Mouse (Mus musculus) gonadal fat pad, adult 2 months (tissue): ENCODE measurements around the gene Git2. TPM values are rescaled to one million over a fixed set of nuclear protein-coding genes. Genes with fewer than 3 reads are reported as not detected.

Experiments used
- DNase-seq: peaks from one replicate; pipeline ENCODE4 v3.0.0-alpha.2; 2012; ENCODE audit warnings: low read depth
- polyA plus RNA-seq: library from polyadenylated mRNA; depleted of rRNA; stranded (reverse); fragments of >200 nt; gene quantifications from 2 replicates; pipeline ENCODE4 v1.2.3, GENCODE M21; 2012; rRNA removed

Git2 gene
- polyA plus RNA-seq, 1 experiment, result 38.7 TPM

DNA sequence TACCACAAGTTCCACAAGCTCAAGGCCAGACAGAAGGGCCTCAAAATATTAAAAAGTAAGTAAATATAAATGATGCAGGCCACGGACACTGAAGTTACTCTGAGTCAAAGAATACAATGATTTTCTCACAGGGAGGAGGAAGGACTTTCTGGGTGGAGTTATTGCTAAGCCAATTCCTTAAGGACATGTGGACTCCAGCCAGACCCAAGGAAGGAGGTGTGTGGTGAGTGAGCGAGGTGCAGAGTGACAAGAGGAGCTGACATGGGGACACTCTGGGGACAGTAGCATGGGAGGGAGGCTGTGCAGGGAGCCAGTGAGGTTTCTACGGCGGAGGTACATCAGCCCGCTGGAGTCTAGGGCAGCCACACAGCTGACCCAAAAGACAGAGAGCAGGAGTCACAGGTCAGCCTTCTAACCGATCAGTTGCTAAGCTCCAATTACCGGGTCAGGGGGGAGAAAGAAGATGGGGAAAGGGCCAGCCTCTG, 88.5 kb downstream of the Git2 start:
- DNase-seq, result no peak

- DNase-seq, result no peak
These were observed 89.3 kb downstream of the Git2 start for GRCm38 (mm10) chr5:114685986-114686385.

DNA sequence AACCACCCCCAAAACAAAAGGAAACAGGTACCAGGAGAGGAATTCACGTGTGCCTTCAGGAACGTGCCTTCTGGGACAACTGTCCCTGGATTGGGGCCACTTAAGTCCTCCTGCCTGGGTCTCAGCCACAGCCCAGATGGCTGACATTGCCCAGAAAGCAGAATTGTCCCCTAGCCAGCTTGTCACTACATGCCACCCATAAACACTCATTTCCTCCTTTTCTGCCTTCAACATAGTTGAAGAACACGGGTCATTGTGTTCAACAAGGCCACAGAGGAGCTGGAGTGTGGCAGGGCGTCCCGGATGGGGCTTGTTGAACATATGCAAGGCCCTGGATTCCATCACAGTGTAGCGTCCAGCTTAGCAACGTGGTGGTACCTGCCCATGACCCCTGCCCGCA, 93.6 kb downstream of the Git2 start:
- DNase-seq, result no peak

DNA sequence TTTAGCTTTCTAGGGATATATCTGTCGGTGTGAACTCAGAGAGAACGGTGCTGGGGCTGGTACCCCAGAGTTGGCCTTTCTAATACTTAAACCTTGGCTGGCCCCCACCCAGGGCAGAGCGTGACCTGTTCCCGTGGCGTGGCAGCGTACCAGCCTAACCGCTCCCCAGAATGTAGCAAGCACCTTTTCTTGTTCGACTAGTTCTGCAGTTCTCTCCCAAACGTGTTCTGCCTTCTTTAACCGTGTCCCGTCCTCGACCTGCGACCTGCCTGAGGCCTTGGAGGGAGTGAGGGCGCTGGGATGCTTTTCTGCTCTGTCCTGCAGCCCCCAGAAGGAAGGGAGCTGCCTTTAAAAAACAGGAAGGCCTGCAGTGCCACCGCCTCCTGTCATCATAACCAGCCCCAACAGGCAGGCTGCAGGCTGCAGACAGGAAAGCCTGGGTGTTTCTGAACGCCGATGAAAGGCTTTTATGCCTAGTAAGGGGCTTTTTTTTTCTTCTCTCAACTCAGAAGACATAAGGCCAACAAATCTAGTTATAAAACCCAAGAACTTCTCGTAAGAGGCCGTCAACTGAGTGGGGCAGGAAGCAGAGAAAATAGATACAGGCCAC, 94.5 kb downstream of the Git2 start:
- DNase-seq, result no peak

DNA sequence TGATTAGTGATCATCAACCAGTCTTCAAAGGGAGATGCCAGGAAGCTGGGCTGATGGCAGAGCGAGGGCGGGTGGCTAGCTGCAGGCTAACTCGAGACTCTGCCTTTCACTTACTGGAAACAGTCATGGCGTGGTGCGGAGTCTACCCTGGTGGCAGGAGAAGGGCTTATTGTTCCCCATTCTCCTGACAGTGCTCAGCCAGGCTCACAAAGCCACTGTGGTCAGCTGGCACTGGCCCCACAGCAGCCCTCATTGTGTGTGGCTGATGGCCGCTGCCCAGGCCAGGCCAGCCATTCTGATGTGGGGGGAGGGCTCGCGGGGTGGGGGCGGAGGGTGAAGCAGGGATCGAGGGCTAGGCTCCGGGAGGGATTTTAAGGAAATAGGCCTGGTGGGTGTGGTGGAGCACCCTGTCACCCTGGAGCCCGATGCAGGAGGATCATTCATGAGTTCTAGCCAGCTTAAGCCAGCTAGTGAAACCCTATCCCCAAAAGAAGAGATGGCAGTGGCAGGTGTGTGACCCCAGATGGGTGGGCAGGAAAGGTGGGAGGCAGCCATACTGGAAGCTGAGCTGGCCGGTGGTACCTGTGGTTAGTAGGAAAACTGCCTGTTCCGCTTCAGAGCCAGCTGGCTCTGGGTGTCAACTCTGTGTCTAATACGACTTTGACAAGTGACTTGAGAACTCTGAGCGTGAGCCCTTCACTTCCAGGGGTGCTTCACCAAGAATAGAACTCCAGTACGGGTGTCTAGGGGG, 95.3 kb downstream of the Git2 start:
- DNase-seq, result no peak

Other genes with a start within 250 kb of the Git2 start
- gene Fam222a, start 207.5 kb downstream of the Git2 start, polyA plus RNA-seq, result 2.1 TPM in 2 replicates
- gene Trpv4, start 117.1 kb downstream of the Git2 start, polyA plus RNA-seq, result 26.0 and 30.3 TPM in 2 replicates
- 118 TPM in 2 replicates for gene Gltp, start 84.5 kb downstream of the Git2 start, polyA plus RNA-seq
- 11.4 and 11.7 TPM in 2 replicates for gene Tchp, start 67.8 kb downstream of the Git2 start, polyA plus RNA-seq
- 50.3 and 56.1 TPM in 2 replicates for gene Ankrd13a, start 840 bp downstream of the Git2 start, polyA plus RNA-seq
- gene 1500011B03Rik, start 48.0 kb upstream of the Git2 start, polyA plus RNA-seq, result 172 and 286 TPM in 2 replicates
- not detected in 2 replicates for gene 4930519G04Rik, start 78.1 kb upstream of the Git2 start, polyA plus RNA-seq
- gene Gm9936, start 83.2 kb upstream of the Git2 start, polyA plus RNA-seq, result not detected in 2 replicates
- gene Oasl2, start 121.4 kb upstream of the Git2 start, polyA plus RNA-seq, result 9.2 and 10.1 TPM in 2 replicates
- gene Oasl1, start 147.7 kb upstream of the Git2 start, polyA plus RNA-seq, result 1.9 and 2.0 TPM in 2 replicates
- 21.0 and 27.0 TPM in 2 replicates for gene 2210016L21Rik, start 166.6 kb upstream of the Git2 start, polyA plus RNA-seq
- 0.18 and 0.55 TPM in 2 replicates for gene Hnf1a, start 195.6 kb upstream of the Git2 start, polyA plus RNA-seq
- 55.5 and 57.5 TPM in 2 replicates for gene Sppl3, start 235.6 kb upstream of the Git2 start, polyA plus RNA-seq